Mouse (Mus musculus): ENCODE measurements around the gene Pex26. TPM values are rescaled to one million over a fixed set of nuclear protein-coding genes. Genes with fewer than 3 reads are reported as not detected.

Pex26 gene
- polyA plus RNA-seq, 1 experiment from 2014 or later: 4.1 TPM

DNA sequence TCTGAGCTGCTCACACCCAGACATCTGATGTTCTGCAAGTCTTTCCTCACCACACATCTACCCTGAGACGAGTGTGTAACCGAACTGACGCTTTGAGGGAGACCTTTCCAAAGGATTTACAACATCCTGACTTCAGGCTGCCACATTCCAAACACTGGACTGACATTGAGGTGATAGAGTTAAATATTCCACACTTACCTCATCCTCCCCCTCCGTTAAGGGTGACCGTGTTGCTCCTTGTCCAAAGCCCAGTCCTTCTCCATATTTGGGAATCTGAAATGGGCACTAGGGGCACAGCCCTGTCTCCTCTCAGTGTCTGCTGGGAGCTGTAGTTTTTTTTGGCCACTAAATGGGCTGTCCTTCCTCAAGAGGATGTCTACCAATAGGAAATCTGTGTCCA lies 10.0 kb upstream of the Pex26 start:
- Histone ChIP-seq H3K27me3 (ENCODE audit: control insufficient read depth, insufficient read depth, low read length) (no peaks in the 10 kb centered on the region), H3K9me3 (replicated peaks; ENCODE audit: control insufficient read depth, low read length) (no peaks in the 10 kb centered on the region), H3K4me2 (peak overlapping the region; percentile 47), H3K4me1 (ENCODE audit: control insufficient read depth, insufficient read depth, low read length) (peaks cover 14% of the 10 kb centered on the region), H3K36me3 (ENCODE audit: control insufficient read depth, insufficient read depth, low read length) (no peaks in the 10 kb centered on the region), H3K27ac (ENCODE audit: low read depth, low read length) (peak overlapping the region; percentile 89), H3K9ac (ENCODE audit: low read depth, low read length) (peak overlapping the region; percentile 64), H3K4me3 (ENCODE audit: low read depth, low read length) (no peak overlapping the region)
- 24% methylated on average over 5 of the region's 5 CpGs for WGBS (ENCODE audit: insufficient replicate concordance)
- peak; percentile 44; the same call in 1 of the 2 replicates for ATAC-seq (replicated peaks; ENCODE audit: insufficient number of reproducible peaks, low FRiP score, low TSS enrichment)

DNA sequence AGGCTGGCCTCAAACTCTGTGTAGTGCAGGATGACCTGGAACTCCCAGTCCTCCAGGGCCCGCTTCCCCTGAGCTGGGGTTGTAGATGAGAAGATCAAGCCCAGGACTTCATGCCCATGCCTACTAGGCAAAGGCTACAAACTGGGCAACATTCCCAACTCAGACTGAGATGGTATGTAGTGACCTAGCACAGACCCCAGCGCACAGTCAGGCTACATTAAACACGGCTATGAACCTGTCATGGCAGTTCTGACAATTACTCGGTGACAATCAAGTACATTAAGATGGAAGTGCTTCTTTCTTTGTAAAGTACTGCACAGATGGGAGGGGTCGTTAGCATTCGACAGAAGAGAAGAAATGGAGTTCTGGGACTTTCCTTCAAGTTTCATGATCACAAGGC lies 8.7 kb upstream of the Pex26 start:
- Histone ChIP-seq H3K27me3 (ENCODE audit: control insufficient read depth, insufficient read depth, low read length) (no peaks in the 10 kb centered on the region; the same call in 1 of the 2 replicates), H3K4me3 (ENCODE audit: low read depth, low read length) (no peak overlapping the region), H3K4me1 (ENCODE audit: control insufficient read depth, insufficient read depth, low read length) (peaks cover 15% of the 10 kb centered on the region), H3K36me3 (ENCODE audit: control insufficient read depth, insufficient read depth, low read length) (no peaks in the 10 kb centered on the region), H3K9ac (ENCODE audit: low read depth, low read length) (no peak overlapping the region), H3K4me2 (no peak overlapping the region), H3K9me3 (replicated peaks; ENCODE audit: control insufficient read depth, low read length) (no peaks in the 10 kb centered on the region), H3K27ac (ENCODE audit: low read depth, low read length) (no peak overlapping the region)
- WGBS (ENCODE audit: insufficient replicate concordance): 90% methylated on average over 6 of the region's 6 CpGs
- no peak for ATAC-seq (replicated peaks; ENCODE audit: insufficient number of reproducible peaks, low FRiP score, low TSS enrichment)

DNA sequence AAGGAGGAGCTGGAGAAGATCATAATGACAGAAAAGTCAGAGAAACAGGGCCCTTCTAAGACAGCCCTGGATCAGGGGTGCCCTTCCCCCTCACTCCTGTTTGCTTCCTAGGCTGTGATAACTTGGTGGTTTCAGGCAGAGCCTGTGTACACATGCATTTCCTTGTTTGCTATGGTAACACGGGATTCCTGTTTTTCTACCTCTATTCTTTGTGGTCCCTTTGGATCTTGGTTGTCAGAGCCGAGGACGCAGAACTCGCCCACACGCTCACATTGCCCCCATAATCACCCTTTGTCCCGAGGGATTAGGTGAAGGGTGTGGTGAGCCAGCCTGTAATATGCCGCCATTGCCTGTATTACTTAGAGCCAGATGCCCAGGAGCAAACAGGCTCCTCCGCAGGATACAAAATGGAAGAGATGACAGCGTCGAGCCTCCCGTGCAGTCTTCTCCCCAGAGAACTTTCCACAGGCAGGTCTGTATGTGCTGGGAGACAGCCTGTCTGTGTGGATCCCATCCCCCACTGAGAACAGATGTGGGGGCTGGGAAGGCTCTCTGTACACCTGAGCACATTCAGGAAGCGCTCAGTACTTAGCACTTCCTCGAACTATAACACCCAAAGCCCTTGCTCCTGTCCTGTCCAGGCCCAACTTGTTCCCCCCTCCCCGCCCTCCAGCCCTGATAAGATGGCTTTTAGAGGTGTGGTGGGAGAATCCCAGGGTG lies 7.3 kb upstream of the Pex26 start:
- H3K36me3 ChIP-seq (ENCODE audit: control insufficient read depth, insufficient read depth, low read length): no peaks in the 10 kb centered on the region
- 0 out of 2 replicates have a peak overlapping the region, but pooled peaks have one; percentile 19 for H3K4me2 ChIP-seq
- H3K9me3 ChIP-seq (replicated peaks; ENCODE audit: control insufficient read depth, low read length): no peaks in the 10 kb centered on the region
- peaks cover 15% of the 10 kb centered on the region for H3K4me1 ChIP-seq (ENCODE audit: control insufficient read depth, insufficient read depth, low read length)
- H3K27me3 ChIP-seq (ENCODE audit: control insufficient read depth, insufficient read depth, low read length): no peaks in the 10 kb centered on the region; the same call in 1 of the 2 replicates
- H3K9ac ChIP-seq (ENCODE audit: low read depth, low read length): peak overlapping the region; percentile 34; the same call in 1 of the 2 replicates
- WGBS (ENCODE audit: insufficient replicate concordance): 47% methylated on average over 14 of the region's 14 CpGs
- H3K4me3 ChIP-seq (ENCODE audit: low read depth, low read length): no peak overlapping the region
- ATAC-seq (replicated peaks; ENCODE audit: insufficient number of reproducible peaks, low FRiP score, low TSS enrichment): no peak
- no peak overlapping the region for H3K27ac ChIP-seq (ENCODE audit: low read depth, low read length)

DNA sequence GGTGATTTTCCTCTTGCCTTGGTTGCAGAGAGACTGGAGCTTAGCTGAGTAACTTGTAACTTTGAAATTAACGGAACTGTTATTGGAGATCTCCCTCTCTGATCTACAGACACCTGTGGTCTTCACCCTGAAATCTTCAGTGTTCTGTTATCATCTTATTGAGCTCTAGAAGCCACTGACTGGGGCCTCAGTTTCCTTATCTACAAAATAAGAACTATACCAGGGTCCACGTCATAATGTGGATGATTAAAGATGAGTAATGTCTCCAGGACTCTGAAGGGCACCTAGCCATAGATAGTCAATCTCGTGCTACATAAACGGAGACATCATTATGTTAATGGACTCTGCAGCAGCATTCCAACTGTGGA lies 6.8 kb upstream of the Pex26 start:
- Histone ChIP-seq H3K27ac (ENCODE audit: low read depth, low read length) (no peak overlapping the region), H3K27me3 (ENCODE audit: control insufficient read depth, insufficient read depth, low read length) (no peaks in the 10 kb centered on the region; the same call in 1 of the 2 replicates), H3K4me1 (ENCODE audit: control insufficient read depth, insufficient read depth, low read length) (peaks cover 15% of the 10 kb centered on the region), H3K36me3 (ENCODE audit: control insufficient read depth, insufficient read depth, low read length) (no peaks in the 10 kb centered on the region), H3K9ac (ENCODE audit: low read depth, low read length) (no peak overlapping the region), H3K9me3 (replicated peaks; ENCODE audit: control insufficient read depth, low read length) (no peaks in the 10 kb centered on the region), H3K4me3 (ENCODE audit: low read depth, low read length) (no peak overlapping the region), H3K4me2 (no peak overlapping the region)
- WGBS (ENCODE audit: insufficient replicate concordance): 59% methylated on average over 4 of the region's 4 CpGs
- no peak for ATAC-seq (replicated peaks; ENCODE audit: insufficient number of reproducible peaks, low FRiP score, low TSS enrichment)

DNA sequence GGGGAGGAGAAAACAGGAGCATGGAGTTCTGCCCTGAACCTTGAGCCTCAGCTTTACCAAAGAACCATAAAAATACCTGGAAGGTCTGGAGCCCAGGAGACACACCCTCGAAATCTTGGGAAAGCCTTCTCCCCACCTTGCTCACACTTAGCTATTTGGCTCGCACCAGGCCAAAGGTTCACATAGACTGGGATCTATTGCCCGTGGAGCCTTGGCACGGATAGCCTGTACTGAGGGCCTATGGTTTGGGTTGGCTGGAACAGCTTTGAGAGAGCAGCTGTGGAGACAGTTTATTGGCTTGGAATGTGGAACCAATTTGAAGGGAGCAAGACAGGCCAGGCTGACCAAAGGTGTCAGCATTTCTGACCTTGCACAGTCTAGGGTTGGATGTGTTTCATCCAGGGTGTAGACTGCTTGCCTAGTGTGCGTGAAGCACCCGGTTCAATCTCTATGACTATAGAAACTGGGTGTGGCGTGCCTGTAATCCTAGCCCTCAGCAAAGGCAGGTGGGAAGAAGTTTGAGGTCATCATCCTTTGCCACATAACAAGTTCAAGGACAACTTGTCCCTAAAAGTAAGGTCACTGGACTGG lies 6.3 kb upstream of the Pex26 start:
- Histone ChIP-seq H3K27me3 (ENCODE audit: control insufficient read depth, insufficient read depth, low read length) (no peaks in the 10 kb centered on the region; the same call in 1 of the 2 replicates), H3K4me2 (no peak overlapping the region), H3K9me3 (replicated peaks; ENCODE audit: control insufficient read depth, low read length) (no peaks in the 10 kb centered on the region), H3K27ac (ENCODE audit: low read depth, low read length) (no peak overlapping the region), H3K4me3 (ENCODE audit: low read depth, low read length) (no peak overlapping the region), H3K4me1 (ENCODE audit: control insufficient read depth, insufficient read depth, low read length) (peaks cover 15% of the 10 kb centered on the region), H3K9ac (ENCODE audit: low read depth, low read length) (no peak overlapping the region), H3K36me3 (ENCODE audit: control insufficient read depth, insufficient read depth, low read length) (no peaks in the 10 kb centered on the region)
- ATAC-seq (replicated peaks; ENCODE audit: insufficient number of reproducible peaks, low FRiP score, low TSS enrichment): no peak
- WGBS (ENCODE audit: insufficient replicate concordance): 83% methylated on average over 7 of the region's 7 CpGs

DNA sequence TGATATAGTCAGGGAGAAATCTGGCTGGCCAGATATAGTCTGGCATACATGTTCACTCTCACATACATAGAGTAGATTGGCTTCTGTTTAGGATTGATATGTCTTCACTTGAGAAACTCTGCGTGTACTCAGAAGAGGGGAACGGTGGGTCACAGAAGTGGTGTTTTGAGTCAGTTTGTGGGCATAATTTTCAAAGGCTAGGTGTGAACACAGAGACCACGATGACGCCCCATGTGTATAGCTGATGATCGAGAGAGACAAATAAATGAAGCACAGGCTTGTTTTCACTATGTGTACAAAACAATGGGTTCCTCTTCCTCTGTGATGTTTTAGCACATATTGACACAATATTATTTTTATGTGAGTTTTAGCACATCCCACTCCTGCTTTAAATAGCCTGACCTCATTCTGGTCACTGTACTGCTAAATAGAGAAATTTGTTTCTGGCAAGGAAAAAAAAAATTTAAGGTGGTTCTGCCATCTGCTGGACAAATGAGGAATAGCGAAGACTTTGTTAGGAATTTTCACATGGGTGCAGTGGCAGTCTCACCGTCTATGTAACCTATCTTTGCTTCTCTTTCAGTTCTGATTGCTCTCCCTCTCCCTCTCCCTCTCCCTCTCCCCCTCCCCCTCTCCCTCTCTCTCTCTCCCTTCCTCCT lies 4.6 kb upstream of the Pex26 start:
- H3K27me3 ChIP-seq (ENCODE audit: control insufficient read depth, insufficient read depth, low read length): no peaks in the 10 kb centered on the region; the same call in 1 of the 2 replicates
- no peaks in the 10 kb centered on the region for H3K36me3 ChIP-seq (ENCODE audit: control insufficient read depth, insufficient read depth, low read length)
- 55% methylated on average over 7 of the region's 7 CpGs for WGBS (ENCODE audit: insufficient replicate concordance)
- H3K4me2 ChIP-seq: no peak overlapping the region
- no peak overlapping the region for H3K9ac ChIP-seq (ENCODE audit: low read depth, low read length)
- no peak overlapping the region for H3K4me3 ChIP-seq (ENCODE audit: low read depth, low read length)
- no peak for ATAC-seq (replicated peaks; ENCODE audit: insufficient number of reproducible peaks, low FRiP score, low TSS enrichment)
- no peak overlapping the region for H3K27ac ChIP-seq (ENCODE audit: low read depth, low read length)
- no peaks in the 10 kb centered on the region for H3K9me3 ChIP-seq (replicated peaks; ENCODE audit: control insufficient read depth, low read length)
- H3K4me1 ChIP-seq (ENCODE audit: control insufficient read depth, insufficient read depth, low read length): peaks cover 8% of the 10 kb centered on the region

DNA sequence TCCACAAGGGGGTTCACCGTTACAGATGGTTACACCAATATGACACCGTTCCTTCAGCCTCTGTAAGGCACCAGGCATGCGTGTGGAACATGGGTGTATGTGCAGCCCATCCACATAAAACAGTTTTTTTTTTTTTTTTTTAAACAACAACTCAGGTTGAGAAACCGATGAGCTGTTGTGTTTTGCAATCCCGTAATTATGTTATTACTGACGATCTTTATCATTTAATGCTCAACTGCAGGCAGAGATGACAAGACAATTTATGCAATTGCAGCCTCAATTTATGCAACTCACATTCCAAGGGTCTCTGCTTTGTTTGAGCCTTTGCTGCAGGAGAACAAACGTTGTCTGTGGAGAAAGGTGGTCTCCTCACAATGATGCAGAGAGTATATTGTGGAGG lies 3.6 kb upstream of the Pex26 start:
- Histone ChIP-seq H3K9ac (ENCODE audit: low read depth, low read length) (no peak overlapping the region), H3K4me3 (ENCODE audit: low read depth, low read length) (no peak overlapping the region), H3K4me1 (ENCODE audit: control insufficient read depth, insufficient read depth, low read length) (peaks cover 13% of the 10 kb centered on the region), H3K4me2 (no peak overlapping the region), H3K27me3 (ENCODE audit: control insufficient read depth, insufficient read depth, low read length) (no peaks in the 10 kb centered on the region; the same call in 1 of the 2 replicates), H3K36me3 (ENCODE audit: control insufficient read depth, insufficient read depth, low read length) (no peaks in the 10 kb centered on the region), H3K9me3 (replicated peaks; ENCODE audit: control insufficient read depth, low read length) (no peaks in the 10 kb centered on the region), H3K27ac (ENCODE audit: low read depth, low read length) (no peak overlapping the region)
- ATAC-seq (replicated peaks; ENCODE audit: insufficient number of reproducible peaks, low FRiP score, low TSS enrichment): no peak
- 64% methylated on average over 7 of the region's 7 CpGs for WGBS (ENCODE audit: insufficient replicate concordance)

DNA sequence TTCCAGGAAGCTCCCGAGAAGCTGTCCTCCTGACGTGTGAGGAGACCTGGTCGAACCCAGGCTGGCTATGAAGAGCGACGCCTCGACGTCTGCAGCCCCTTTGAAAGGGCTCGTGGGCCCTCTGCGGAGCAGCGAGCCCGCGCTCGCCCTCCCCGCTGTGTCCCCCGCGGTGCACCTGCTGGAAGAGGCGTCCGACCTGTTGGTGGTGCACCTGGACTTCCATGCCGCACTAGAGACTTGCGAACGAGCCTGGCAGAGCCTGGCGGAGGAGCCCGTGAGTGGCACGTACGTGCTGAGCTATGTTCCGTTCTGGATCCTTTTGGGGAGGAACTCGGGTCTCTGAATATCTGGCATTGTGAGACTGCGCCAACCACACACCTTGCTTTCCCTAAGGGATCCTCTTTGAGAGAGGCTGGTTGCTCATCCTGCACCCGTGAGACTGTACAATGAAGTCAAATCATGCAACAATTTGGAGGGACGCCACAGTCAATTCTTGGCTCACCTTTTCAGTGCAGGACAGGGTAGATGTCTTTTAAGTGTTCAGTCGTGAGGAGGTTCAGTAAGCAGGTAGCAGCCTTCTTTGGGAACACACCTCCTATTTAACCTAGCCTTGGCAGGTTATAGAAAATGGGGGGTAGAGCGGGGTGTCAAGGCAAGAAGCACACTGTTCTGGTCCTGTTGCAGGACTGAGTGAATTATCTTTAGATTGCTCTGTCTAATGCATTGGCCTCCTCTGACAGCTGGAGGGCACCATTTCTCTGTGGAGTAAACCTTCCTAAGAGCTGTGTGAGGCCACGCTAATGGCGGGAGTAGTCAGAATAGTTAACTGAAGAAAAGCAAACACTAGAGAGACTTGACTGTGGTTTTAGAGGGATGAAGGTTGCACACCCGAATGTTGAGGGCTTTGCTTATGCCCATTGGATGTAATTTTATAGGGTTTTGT lies 1.0 kb downstream of the Pex26 start:
- WGBS (ENCODE audit: insufficient replicate concordance): 3% methylated on average over 35 of the region's 35 CpGs
- peaks cover 9% of the 10 kb centered on the region; the same call in 1 of the 2 replicates for H3K4me1 ChIP-seq (ENCODE audit: control insufficient read depth, insufficient read depth, low read length)
- H3K4me3 ChIP-seq (ENCODE audit: low read depth, low read length): peak overlapping the region; percentile 67
- H3K36me3 ChIP-seq (ENCODE audit: control insufficient read depth, insufficient read depth, low read length): 0 out of 2 replicates have a peak, but pooled peaks cover 2% of the 10 kb centered on the region
- no peaks in the 10 kb centered on the region for H3K9me3 ChIP-seq (replicated peaks; ENCODE audit: control insufficient read depth, low read length)
- no peaks in the 10 kb centered on the region; the same call in 1 of the 2 replicates for H3K27me3 ChIP-seq (ENCODE audit: control insufficient read depth, insufficient read depth, low read length)
- peak overlapping the region; percentile 91 for H3K4me2 ChIP-seq
- ATAC-seq (replicated peaks; ENCODE audit: insufficient number of reproducible peaks, low FRiP score, low TSS enrichment): peak; percentile 71
- H3K9ac ChIP-seq (ENCODE audit: low read depth, low read length): peak overlapping the region; percentile 74
- no peak overlapping the region for H3K27ac ChIP-seq (ENCODE audit: low read depth, low read length)
